Mouse (Mus musculus) granulocyte monocyte progenitor cell, adult 5-6 weeks (primary cell): Measurements from ENCODE around the gene Tti1. TPM values are rescaled to one million over a fixed set of nuclear protein-coding genes. Genes with fewer than 3 reads are reported as not detected.
A peak's percentile ranks its signal among the peaks of the same experiment; 100 is the strongest.

Source experiments
- ATAC-seq: replicated peaks from 2 replicates; pipeline ENCODE4 v1.8.0; 2016; ENCODE audit warnings: mild to moderate bottlenecking, moderate TSS enrichment, inconsistent platforms; ENCODE audit not compliant: poor library complexity, severe bottlenecking
- total RNA-seq, 2 experiments: library from RNA; stranded (forward) in 1 of 2; stranded (reverse) in 1 of 2; fragments of 200-712, 200-1000 nt in 1 of 2; fragments of >200 nt in 1 of 2; fragmentation: Nextera tagmentation in 1 of 2; gene quantifications; 2 replicates each; pipeline ENCODE4 v1.2.3; 2014 to 2017

The Tti1 gene
- total RNA-seq, 2 experiments from 2014 or later, result 27.0 to 29.5 TPM

DNA sequence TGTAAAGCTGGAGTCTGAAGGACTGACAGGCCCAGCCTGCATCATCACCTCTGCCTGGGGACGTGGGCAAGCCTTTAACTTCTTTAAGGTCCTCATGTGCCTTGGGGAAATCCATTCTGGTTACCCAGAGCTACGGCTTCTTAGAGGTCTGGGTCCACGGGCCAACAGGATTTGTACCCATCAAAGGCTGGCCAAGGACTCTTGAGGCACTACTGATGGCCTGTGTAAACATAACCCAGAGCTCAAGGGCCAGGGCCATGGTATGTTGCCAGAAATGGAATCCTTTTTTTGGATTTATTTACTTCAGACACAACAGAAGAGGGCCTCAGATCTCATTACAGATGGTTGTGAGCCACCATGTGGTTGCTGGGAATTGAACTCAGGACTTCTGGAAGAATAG is 45.5 kb downstream of the Tti1 start:
- ATAC-seq, result no peak

DNA sequence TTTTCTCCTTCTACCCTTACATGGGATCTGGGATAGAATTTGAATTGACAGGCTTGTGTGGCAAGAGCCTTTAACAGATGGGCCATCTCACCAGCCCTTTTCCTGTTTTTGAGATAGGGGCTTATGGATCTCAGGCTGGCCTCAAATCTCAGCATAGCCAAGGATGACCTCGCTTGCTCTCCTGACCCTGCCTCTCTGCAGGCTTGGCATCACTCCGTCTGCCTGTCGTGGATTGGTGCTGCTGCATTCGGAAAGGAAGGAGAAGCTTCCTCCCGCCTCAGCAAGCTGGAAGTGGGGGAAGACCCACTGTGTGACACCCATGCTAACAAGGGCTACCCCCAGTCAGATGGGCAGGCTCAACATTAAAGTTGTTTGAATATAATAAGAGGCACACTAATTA is 49.0 kb downstream of the Tti1 start:
- ATAC-seq, result no peak

DNA sequence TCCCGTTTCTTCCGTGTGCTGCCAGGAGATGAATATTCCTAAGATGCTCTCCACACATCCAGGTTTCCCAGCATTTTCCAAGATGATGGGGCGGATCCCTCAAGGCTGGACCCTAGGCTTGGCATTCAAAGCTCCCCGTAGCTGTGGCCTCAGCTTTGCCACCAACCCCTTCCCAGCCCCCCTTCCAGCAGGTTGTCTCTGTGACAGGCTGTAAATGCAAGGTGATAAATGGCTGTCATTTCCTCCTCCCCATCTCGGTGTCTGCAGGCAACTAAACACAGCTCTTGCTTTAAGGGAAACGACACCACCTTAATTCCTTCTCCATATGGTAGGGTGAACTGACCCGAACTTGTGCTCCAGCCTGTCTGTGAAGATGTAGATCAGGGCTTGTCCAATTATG is 52.6 kb downstream of the Tti1 start:
- ATAC-seq, result no peak

DNA sequence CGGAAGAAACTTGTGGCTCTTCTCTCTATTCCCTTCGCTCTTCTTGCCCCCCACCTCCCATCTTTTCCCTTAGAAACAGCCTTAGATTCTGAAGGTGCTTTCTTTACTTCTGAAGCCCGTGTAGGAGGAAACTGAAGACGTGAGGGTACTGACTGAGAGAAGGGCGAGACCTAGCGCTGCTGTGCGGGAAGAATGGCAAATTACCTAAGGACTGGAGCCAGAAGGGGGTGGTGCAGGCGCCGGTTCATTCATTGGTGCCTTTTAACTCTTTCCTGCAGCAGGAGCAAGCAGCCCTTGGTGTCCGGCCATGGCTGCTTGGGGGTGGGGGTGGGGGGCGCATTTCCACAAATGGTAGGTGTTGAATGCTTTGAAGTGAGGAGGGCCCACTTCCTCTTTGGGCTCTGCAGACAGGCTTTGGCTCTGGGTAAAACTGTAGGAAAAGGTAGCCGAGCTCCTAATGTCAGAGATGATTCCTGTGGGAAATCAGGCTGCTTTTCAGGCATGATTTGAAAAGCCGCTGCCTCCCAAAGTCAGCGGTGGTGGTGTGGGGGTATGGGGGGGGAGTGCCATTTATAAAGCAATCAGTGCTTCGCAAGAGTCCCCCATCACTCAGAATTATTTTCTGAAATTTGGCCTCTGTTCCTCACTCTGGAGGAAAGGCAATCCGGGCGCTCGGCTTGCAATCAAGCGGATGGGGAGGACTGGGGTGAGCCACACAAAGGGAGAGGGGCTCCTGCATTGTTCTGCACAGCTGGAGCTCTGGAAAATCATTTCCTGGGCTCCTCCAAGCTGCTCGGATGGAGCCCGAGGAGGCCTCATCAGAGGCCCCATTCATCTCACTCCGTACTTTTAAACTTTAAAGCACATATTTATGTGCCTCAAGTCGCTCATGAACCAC is 53.4 kb downstream of the Tti1 start:
- no peak for ATAC-seq

DNA sequence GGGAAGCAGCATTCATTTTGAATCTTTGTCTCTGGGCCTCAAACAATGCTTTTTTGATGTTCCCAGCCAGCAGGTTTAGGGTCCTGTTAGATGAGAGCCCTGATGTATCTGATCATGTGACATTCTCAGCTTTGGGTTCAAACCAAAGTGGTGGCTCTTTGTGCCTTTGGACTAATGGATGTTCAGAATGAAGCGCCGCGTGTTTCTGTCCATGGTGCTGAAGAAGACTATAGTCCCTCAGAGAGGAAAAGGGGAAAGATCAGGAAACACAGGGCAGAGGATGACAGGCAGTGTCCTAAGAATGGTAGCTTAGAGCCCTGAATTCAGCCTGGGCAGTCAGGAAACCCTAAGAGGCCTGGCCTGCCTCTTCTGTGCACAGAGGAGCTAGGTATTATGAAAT is 57.6 kb downstream of the Tti1 start:
- ATAC-seq, result peak; percentile 50

DNA sequence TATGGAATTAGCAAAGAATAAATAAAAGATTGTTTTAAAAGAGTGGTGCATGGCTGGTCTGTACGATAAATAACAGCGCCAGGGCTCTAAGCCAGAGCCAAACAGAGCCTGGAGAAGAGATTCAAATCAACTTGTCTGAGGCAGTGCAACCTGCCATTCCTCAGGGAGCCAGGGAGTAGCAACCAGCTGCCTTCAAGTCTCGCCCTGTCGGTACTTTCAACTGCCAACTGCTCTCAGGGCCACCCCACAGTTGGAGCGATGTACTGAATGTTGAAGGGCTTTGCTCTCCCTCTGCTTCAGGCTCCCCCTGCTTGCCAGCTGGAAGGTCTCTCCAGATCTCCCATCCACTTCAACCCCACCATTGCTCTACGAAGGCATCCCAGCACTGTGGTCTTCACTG is 58.1 kb downstream of the Tti1 start:
- ATAC-seq, result no peak

DNA sequence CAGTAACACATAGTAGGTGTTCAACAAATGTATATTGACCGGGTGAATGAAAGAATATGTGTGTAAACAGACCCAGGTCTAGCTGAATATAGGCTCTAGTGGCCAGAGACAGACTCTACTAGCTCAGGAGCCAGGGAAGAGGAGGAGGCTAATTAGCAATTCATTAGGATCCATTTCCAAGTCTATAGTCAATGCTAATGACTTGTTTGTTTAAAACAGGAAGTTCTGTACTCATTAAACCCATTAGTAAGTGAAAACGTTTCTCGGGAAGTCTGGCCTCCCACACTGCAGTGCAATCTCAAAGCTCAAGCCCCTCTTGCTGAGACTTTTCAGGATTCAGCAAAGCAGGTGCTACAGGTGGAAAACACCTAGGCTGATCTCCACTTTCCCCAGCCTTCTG is 60.4 kb downstream of the Tti1 start:
- no peak for ATAC-seq

DNA sequence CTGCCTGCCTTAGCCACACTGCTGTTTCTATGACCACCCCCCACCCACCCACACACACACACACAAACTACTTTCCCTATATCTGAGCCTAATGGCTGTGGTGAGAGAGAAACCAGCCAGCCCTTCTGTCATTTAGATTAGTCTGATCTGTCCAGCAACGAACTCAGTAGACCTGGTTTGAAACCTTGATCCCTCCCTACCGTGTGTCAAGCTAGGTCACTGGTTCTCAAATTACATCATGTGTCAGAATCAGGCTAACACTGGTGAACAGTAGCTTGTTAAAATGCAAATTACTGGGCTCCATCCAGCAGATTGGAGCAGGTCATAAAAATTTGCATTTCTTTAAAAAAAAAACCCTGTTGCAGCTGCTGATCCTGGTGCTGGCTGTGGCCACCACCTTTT is 70.5 kb downstream of the Tti1 start:
- ATAC-seq, result no peak

DNA sequence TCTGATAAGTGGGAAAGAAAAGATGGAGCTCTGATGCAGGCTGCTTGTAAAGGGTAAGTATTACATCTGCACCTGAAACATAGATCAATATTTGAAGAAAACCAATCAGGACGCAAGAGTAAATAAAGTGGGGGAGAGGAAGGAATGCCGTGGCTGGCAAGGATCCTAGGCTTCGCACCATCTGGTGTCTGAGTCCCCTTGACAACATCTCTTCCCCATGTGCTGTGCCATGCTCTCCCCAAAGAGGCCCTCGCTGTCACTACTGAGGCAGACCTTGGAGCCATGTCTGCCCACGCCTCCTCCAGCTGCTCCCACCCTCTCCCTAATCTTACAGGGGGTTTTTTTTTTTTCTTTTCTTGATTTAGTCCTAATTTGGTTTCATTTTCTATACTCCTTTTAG is 74.3 kb downstream of the Tti1 start:
- ATAC-seq, result no peak

DNA sequence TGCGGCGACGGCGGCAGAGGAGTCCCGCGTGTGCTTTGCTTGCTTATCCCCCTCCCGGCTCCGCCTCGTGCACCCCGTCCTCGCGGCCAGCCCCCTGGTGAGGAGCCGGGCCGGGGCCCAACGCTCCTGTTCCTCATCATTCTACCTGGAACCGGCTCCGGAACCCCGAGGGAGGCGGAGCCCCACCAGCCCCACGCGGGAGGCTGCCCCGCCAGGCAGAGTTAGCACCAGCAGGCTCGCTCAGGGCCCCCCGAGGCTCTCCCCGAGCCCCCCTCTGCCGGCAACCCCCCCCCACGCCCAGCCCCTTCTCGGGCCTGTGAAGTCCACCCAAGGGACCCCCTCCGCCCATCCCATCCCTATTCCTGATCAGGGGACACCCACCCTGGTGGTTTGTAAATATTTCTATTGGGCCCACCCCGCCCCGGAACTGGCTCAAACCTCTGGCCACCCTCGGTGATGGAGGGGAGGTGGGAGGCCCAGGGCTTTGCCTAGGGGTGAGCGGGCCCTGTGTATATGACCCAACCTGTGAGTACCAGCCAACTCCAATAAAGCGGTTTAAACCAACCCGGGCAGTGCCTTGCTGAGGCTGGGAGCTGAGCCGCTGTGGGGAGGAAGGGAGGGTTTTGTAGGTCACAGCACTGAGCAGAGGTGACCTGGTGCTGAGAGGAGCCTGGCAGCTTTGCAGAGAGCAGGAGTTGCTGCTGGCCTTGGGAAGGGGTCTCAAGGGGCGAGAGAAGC is 83.9 kb downstream of the Tti1 start:
- no peak; the same call in 1 of the 2 replicates for ATAC-seq

DNA sequence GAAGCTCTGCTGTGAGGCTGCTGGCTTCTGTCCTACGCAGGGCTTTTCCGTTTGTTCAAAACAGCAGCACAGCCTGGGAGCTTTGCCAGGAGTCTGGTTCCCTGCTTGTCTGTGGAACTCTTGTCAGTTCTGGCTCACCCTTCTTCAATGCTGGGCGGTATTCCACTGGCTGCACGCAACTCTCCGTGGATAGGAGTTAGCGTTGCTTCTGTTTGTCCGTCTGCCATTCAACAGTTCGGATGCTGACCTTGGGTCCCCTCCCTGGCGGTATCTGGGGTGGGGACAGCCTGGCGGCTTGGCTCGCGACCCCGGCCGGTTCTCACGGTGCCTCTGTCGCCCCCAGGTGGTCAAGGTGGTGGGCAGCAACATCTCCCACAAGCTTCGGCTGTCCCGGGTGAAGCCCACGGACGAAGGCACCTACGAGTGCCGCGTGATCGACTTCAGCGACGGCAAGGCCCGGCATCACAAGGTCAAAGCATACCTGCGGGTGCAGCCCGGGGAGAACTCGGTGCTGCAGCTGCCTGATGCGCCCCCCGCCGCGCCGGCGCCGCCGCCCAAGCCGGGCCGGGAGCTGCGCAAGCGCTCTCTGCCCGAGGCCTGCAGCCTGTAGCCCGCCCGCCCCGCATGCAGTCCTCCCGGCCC is 84.6 kb downstream of the Tti1 start:
- ATAC-seq, result peak; percentile 54; the same call in 1 of the 2 replicates

DNA sequence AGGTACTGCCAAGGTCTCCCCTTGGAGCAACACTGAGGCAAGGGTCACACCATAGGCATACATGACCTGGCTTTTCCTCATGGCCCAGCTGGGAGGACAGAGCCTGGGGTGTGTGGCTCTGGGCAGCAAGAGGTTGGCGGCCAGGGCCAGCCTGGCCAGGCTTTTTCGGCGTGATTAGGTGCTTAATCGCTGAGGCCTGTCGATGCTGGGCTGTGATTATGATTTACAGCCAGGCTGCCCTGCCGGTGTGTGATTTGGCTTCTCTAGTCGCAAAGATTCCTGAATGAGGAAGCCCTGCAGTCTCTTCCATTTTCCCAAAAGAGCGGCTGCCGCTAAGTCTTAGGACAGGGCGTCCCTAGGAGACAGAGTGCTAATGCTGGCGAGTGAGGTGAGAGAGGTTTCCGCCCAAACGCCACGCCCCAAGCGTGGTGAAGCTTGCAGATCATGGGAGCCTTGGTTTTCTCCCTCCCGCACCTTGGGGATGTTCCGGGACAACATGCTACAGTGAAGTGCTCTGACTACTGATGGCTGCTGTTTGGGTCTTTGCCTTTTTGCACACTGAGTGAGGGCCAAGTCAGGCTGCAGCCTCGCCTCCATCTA is 87.5 kb downstream of the Tti1 start:
- ATAC-seq, result no peak

DNA sequence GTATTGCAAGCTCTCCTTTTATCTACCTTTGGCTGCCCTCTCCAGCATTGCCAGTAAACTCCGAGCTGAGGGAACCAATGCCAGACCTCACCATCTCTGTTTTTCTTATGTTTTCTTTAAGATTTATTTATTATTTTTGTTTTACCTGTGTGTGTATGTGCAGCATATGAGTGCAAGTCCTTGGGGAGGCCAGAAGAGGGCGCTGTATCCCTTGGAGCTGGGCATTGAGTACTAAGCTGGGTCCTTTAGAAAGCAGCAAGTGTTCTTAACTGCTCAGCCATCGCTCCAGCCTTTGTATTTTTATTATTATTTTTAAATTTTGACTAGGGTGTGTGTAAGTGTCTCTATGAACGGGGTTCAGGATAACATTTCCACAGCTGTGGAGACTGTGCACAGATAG is 91.6 kb downstream of the Tti1 start:
- ATAC-seq, result no peak

DNA sequence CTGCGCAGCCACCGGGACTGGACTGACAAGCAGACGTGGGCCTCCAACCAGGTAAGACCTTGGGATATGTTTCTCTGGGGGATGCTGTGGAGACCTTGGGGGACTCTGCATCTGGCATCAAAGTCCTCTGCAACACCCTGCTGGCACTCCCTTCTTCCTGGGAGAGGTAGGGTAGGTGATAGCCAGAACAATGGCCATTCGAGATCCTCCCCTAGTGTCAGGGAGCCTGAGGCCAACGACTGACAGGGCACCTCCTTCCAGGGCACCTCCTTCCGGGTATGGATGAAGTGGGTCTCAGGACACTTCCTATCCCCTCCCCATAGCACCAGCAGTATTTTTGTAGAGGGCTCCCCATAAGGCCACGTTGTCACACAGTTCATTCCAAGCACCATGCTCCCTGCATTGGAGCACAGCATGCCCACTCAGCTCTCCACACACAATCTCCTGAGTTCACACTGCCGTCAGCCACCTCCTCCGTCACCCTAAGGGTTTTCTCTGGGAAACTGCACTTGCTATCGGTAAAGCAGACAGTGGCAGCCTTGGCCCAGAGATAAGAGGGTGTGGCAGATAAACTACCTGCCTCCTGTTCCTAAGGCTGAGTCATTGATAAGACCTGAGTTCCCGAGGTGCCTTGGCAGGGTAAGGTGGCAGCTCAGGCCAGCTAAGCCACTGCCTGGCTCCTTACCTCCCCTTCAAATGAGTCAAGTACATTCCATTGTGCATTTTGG is 92.6 kb downstream of the Tti1 start:
- no peak for ATAC-seq

DNA sequence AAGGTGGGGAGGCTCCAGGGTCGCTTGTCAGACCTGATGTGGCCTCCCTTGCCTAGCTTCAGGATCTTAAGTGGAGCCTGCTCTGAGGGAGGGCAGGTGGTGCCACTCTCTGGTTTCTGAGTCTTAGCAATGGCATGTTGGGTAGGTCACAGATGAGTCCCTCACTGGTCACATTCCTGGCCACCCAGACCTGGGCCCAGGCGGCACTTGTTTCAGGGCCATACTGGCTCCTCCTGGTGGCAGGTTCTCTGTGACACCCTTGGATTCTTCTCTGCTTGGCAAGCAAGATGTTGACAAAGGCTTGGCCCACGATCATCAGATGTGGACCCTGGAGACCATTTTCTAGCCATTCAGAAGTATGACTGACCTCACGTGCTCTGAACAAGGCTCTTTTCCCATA is 95.6 kb downstream of the Tti1 start:
- no peak for ATAC-seq

Other genes with a start within 250 kb of the Tti1 start
- gene Vstm2l, start 113.8 kb downstream of the Tti1 start, total RNA-seq (2014; fragmentation: Nextera tagmentation), result not detected in 2 replicates
- not detected in 2 replicates for gene Vstm2l, start 113.8 kb downstream of the Tti1 start, total RNA-seq (2017)
- gene Rprd1b, start 64 bp upstream of the Tti1 start, total RNA-seq (2014; fragmentation: Nextera tagmentation), result 28.0 and 29.5 TPM in 2 replicates
- 18.1 and 32.2 TPM in 2 replicates for gene Rprd1b, start 64 bp upstream of the Tti1 start, total RNA-seq (2017)
- gene Tgm2, start 118.0 kb upstream of the Tti1 start, total RNA-seq (2014; fragmentation: Nextera tagmentation), result not detected in 2 replicates
- 0.04 and 0.21 TPM in 2 replicates for gene Tgm2, start 118.0 kb upstream of the Tti1 start, total RNA-seq (2017)
- gene D630003M21Rik, start 200.8 kb upstream of the Tti1 start, total RNA-seq (2014; fragmentation: Nextera tagmentation), result 0.21 TPM in 1 of 2 replicates, not detected in the other
- not detected in 2 replicates for gene D630003M21Rik, start 200.8 kb upstream of the Tti1 start, total RNA-seq (2017)
- not detected in 2 replicates for gene Bpi, start 229.7 kb upstream of the Tti1 start, total RNA-seq (2014; fragmentation: Nextera tagmentation)
- gene Bpi, start 229.7 kb upstream of the Tti1 start, total RNA-seq (2017), result not detected in 2 replicates